ENCODE assay signal across 10 mouse cellular contexts in genomic region chr15:7877560-7878467, GRCm38 (mm10).
A peak's percentile ranks its signal among the peaks of the same experiment; 100 is the strongest.
DNase-seq lines count a peak whose midpoint lies in the region; ATAC-seq lines count a peak whose summit lies in the region.
"Had no signal": no experiment of that assay in that cellular context is flagged by ENCODE, and none has a peak within 500 bp of the region (broad histone marks: within the 10 kb centered on the region; RNA-seq: fewer than 3 reads in every experiment).

No protein-coding gene starts in this region.

- no peak for ATAC-seq in embryonic facial prominence, embryonic 11.5 days (replicated peaks; ENCODE audit: insufficient number of reproducible peaks, low FRiP score, low TSS enrichment, low read depth)
- peak; percentile 15; the same call in 1 of the 2 replicates for ATAC-seq in neural tube, embryonic 15.5 days (ENCODE audit: low FRiP score)

- H3K27ac ChIP-seq in embryonic facial prominence, embryonic 11.5 days (replicated peaks; ENCODE audit: low read depth, low read length) = no peak overlapping the region
- no peak overlapping the region for H3K27ac ChIP-seq in neural tube, embryonic 15.5 days (replicated peaks)
- H3K27ac ChIP-seq: liver, embryonic 14.5 days had no signal

- H3K4me2 ChIP-seq in embryonic facial prominence, embryonic 11.5 days (ENCODE audit: low read depth, low read length) = no peak overlapping the region
- H3K4me2 ChIP-seq in neural tube, embryonic 15.5 days = no peak overlapping the region

- no peaks in the 10 kb centered on the region for H3K9me3 ChIP-seq in embryonic facial prominence, embryonic 11.5 days (replicated peaks; ENCODE audit: control insufficient read depth, low read length)
- H3K9me3 ChIP-seq in neural tube, embryonic 15.5 days (replicated peaks) = no peaks in the 10 kb centered on the region

- peak; percentile 4 for DNase-seq in kidney, adult 9 months
- no peak for DNase-seq in kidney, adult 11 months
- peak; percentile 39 for DNase-seq in embryonic facial prominence, embryonic 11.5 days (ENCODE audit: low spot score)
- DNase-seq in kidney, postnatal 14 days = peak; percentile 16
- no peak for DNase-seq in urinary bladder, adult 18-20 months (ENCODE audit: low spot score in 2 of 2)
- DNase-seq in layer of hippocampus, postnatal 36 days = no peak
- DNase-seq in natural killer cell, adult 2 months (ENCODE audit: low spot score in 2 of 2) = no peak
- DNase-seq: thymus, postnatal 25 days had no signal

- no peaks in the 10 kb centered on the region for H3K36me3 ChIP-seq in embryonic facial prominence, embryonic 11.5 days (replicated peaks; ENCODE audit: control insufficient read depth, insufficient read depth, low read depth, low read length)
- H3K36me3 ChIP-seq in neural tube, embryonic 15.5 days = peaks cover 6% of the 10 kb centered on the region; the same call in 1 of the 2 replicates

- WGBS in embryonic facial prominence, embryonic 11.5 days = 63% methylated on average over 22 of the region's 22 CpGs
- WGBS in neural tube, embryonic 15.5 days = 37% methylated on average over 22 of the region's 22 CpGs

- no peak overlapping the region for H3K4me3 ChIP-seq in embryonic facial prominence, embryonic 11.5 days (ENCODE audit: low read depth, low read length)
- H3K4me3 ChIP-seq in neural tube, embryonic 15.5 days (replicated peaks) = no peak overlapping the region

- H3K9ac ChIP-seq in embryonic facial prominence, embryonic 11.5 days (replicated peaks; ENCODE audit: low read length) = no peak overlapping the region
- H3K9ac ChIP-seq in neural tube, embryonic 15.5 days (replicated peaks) = no peak overlapping the region
- H3K9ac ChIP-seq: liver, embryonic 14.5 days had no signal

- no peaks in the 10 kb centered on the region for H3K4me1 ChIP-seq in embryonic facial prominence, embryonic 11.5 days (ENCODE audit: control insufficient read depth, insufficient read depth, low read length)
- peaks cover 6% of the 10 kb centered on the region; the same call in 1 of the 2 replicates for H3K4me1 ChIP-seq in neural tube, embryonic 15.5 days

- H3K27me3 ChIP-seq in embryonic facial prominence, embryonic 11.5 days (ENCODE audit: control insufficient read depth, insufficient read depth, low read length) = no peaks in the 10 kb centered on the region
- no peaks in the 10 kb centered on the region for H3K27me3 ChIP-seq in neural tube, embryonic 15.5 days (replicated peaks)

Comparison
In these comparisons a context has a peak if more than half of its experiments do, and no peak if none do; other contexts are left out.
1. DNase-seq: peak in kidney, adult 9 months (single experiment), embryonic facial prominence, embryonic 11.5 days (single experiment) and kidney, postnatal 14 days (single experiment); none in kidney, adult 11 months (single experiment), urinary bladder, adult 18-20 months (0 of 2), layer of hippocampus, postnatal 36 days (0 of 2) and natural killer cell, adult 2 months (0 of 2).